Mouse (Mus musculus): ENCODE measurements around the gene Psmb7. TPM values are rescaled to one million over a fixed set of nuclear protein-coding genes. Genes with fewer than 3 reads are reported as not detected.
A peak's percentile ranks its signal among the peaks of the same experiment; 100 is the strongest.

Gene Psmb7
- total RNA-seq (2017) = 71.1 and 85.7 TPM in 2 replicates

GRCm38 (mm10) chr2:38643625-38644427, at the start of gene Psmb7:
Psmb7 (minus strand) TSS chr2:38644087.
- peak; percentile 93 for ATAC-seq (ENCODE audit: extremely low read depth, insufficient number of reproducible peaks, low FRiP score, poor library complexity, severe bottlenecking)

- no peak for ATAC-seq (ENCODE audit: extremely low read depth, insufficient number of reproducible peaks, low FRiP score, poor library complexity, severe bottlenecking)
These were observed 47.7 kb upstream of the Psmb7 start for GRCm38 (mm10) chr2:38691542-38691941.

DNA sequence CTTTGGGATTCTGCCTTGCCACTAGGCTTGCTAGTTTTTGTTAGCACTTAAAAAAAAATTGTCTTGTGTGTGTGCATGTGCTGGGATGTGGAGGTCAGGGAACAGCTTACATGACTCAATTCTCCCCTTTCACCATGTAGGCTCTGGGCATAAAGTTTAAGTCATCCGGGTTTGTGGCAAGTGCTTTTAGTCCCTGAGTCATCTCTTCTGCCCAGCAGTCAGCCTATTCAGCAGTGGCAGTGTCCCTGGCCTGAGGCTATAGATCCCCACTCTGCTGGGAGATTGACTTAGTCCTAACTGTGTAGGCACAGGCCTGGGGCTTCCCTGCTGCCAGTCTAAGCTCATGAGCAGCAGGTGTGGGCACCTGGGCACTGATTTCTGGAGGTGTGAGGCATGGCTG, 46.0 kb upstream of the Psmb7 start:
- no peak for ATAC-seq (ENCODE audit: extremely low read depth, insufficient number of reproducible peaks, low FRiP score, poor library complexity, severe bottlenecking)

- ATAC-seq (ENCODE audit: extremely low read depth, insufficient number of reproducible peaks, low FRiP score, poor library complexity, severe bottlenecking) = no peak
These were observed 45.1 kb upstream of the Psmb7 start for GRCm38 (mm10) chr2:38688791-38689520.

- no peak for ATAC-seq (ENCODE audit: extremely low read depth, insufficient number of reproducible peaks, low FRiP score, poor library complexity, severe bottlenecking)
These were observed 41.9 kb upstream of the Psmb7 start for GRCm38 (mm10) chr2:38685746-38686145.

DNA sequence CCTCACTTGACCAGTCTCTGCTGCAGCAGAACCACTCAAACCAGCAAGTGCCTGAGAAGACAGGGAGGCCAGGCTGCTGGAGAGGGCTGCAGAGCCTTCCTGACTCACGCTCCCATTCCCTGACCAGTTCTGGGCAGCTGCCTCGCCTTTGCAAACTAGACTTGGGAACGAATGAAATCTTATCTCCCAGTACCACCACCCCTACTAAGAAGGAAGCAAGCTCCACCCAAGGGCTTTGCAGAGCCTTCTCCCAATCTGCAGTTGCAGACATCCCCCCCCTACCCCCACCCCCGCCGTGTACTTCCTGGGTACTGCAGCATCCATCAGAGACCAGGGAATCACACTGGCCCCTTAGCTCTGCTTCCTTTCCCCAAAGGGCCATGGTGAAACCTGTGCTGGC, 39.2 kb upstream of the Psmb7 start:
- no peak for ATAC-seq (ENCODE audit: extremely low read depth, insufficient number of reproducible peaks, low FRiP score, poor library complexity, severe bottlenecking)

DNA sequence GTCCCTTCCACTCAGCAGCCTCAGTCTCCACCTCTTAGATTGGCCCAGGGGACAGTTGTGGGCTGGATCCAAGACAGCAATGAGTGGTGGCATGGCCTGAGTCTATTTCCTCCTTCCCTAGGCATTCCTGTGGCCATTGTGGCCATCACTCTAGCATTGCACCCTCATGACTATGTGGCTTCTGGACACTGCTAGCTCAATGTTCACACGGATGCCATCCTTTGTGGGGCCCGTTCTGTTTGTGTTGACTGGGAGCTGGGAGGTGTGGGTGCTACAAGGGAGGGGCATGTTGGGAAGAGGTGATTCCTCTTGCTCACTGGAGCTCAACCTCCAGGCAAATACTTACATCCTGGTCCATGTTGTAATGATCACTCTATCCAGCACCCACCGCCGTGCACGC, 38.3 kb upstream of the Psmb7 start:
- no peak for ATAC-seq (ENCODE audit: extremely low read depth, insufficient number of reproducible peaks, low FRiP score, poor library complexity, severe bottlenecking)

DNA sequence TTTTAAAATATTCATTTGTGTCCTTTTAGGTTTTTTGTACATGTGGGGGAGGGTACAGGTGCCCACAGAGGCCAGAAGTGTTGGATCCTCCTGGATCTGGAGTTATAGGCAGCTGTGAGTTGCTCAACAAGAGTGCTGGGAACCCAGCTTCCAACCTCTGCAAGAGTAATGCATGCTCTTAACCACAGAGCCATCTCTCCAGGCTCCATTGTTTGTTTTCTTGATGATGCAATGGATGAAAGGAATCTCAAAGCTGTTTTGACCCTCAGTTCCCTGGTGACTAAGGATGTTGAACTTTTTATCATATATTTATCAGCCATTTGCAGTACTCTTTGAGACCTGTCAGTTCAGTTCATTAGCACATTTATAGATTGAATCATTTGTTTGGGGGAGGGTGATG, 35.1 kb upstream of the Psmb7 start:
- ATAC-seq (ENCODE audit: extremely low read depth, insufficient number of reproducible peaks, low FRiP score, poor library complexity, severe bottlenecking) = no peak

GRCm38 (mm10) chr2:38675366-38675969, 31.6 kb upstream of the Psmb7 start:
- ATAC-seq (ENCODE audit: extremely low read depth, insufficient number of reproducible peaks, low FRiP score, poor library complexity, severe bottlenecking) = no peak

GRCm38 (mm10) chr2:38672496-38672895, 28.6 kb upstream of the Psmb7 start:
- no peak for ATAC-seq (ENCODE audit: extremely low read depth, insufficient number of reproducible peaks, low FRiP score, poor library complexity, severe bottlenecking)

GRCm38 (mm10) chr2:38668802-38669580, 25.1 kb upstream of the Psmb7 start:
- no peak for ATAC-seq (ENCODE audit: extremely low read depth, insufficient number of reproducible peaks, low FRiP score, poor library complexity, severe bottlenecking)

DNA sequence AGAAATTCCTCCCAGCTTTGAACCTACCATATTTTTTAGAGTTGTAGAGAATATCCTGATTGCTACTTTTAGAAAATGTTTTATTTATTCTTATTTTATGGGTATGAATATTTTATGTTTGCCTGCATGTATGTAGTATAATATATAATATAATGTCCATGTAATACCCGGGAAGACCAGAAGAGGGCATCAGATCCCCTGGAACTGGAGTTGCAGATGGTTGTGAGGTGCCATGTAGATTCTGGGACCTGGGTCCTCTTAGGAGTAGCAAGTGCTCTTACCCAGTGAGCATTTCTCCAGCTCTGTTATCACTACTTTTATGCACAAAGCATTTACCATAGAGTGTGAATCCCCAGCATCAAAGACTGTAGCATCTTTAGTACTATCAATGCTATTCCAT, 17.5 kb upstream of the Psmb7 start:
- no peak for ATAC-seq (ENCODE audit: extremely low read depth, insufficient number of reproducible peaks, low FRiP score, poor library complexity, severe bottlenecking)

- ATAC-seq (ENCODE audit: extremely low read depth, insufficient number of reproducible peaks, low FRiP score, poor library complexity, severe bottlenecking) = 0 out of 2 replicates have a peak, but pooled peaks have one; percentile 15
These were observed 14.5 kb upstream of the Psmb7 start for GRCm38 (mm10) chr2:38658338-38658836.

DNA sequence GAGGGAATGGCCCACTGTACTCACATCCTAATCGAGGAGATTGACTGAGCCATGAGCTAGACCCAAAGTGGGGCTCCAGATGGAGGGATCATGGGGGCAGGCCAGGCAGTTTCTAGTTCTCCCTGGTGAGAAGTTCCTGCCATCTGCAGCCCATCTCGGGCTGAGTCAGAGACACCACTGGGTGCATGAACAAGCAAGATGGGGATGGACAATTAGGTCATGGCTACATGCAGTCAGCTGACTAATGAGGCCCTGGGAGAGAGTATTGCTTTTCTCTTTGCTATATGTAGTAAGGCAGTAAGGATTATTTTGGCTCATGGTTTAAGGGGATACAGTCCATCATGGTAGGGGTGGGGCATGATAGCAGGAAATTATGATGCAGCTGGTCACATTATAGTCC, 9.8 kb upstream of the Psmb7 start:
- no peak for ATAC-seq (ENCODE audit: extremely low read depth, insufficient number of reproducible peaks, low FRiP score, poor library complexity, severe bottlenecking)

GRCm38 (mm10) chr2:38653293-38653619, 9.4 kb upstream of the Psmb7 start:
- ATAC-seq (ENCODE audit: extremely low read depth, insufficient number of reproducible peaks, low FRiP score, poor library complexity, severe bottlenecking) = no peak

- ATAC-seq (ENCODE audit: extremely low read depth, insufficient number of reproducible peaks, low FRiP score, poor library complexity, severe bottlenecking) = no peak
These were observed 8.8 kb upstream of the Psmb7 start for GRCm38 (mm10) chr2:38652565-38653292.

DNA sequence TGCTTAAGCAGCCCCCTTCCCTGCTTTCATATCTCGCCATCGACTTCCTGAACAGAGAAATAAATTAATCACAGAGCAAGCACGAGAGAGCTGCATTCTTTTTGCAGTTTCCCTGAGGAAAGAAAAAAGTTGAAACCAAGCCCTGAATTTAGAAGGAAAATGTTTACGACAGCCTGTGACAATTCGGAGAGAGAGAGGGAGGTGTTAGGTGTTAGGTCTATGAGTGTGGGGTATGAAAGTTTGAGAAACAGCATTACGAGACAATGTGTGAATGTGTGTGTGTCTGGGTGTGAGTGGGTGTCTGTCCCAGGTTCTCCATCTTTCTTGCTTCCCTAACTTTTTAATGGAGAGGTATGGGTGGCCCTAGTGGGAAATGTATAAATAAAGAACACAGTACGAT, 8.2 kb upstream of the Psmb7 start:
- no peak for ATAC-seq (ENCODE audit: extremely low read depth, insufficient number of reproducible peaks, low FRiP score, poor library complexity, severe bottlenecking)

DNA sequence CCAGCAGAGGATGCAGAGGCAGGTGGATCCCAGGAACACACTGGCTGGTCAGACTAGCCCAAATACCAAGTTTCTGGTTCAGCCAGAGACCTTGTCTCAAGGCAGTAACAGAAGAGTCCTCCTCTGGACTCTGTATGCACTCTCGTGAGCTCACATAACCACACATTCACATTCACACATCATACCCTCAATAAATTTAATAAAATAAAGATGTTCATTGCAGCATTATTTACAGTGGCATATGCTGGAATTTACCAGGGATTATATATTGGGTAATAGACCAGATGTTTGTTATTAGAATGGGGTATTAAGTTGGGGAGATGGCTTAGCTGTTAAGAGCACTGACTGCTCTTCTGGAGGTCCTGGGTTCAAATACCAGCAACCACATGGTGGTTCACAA, 6.5 kb upstream of the Psmb7 start:
- ATAC-seq (ENCODE audit: extremely low read depth, insufficient number of reproducible peaks, low FRiP score, poor library complexity, severe bottlenecking) = no peak

DNA sequence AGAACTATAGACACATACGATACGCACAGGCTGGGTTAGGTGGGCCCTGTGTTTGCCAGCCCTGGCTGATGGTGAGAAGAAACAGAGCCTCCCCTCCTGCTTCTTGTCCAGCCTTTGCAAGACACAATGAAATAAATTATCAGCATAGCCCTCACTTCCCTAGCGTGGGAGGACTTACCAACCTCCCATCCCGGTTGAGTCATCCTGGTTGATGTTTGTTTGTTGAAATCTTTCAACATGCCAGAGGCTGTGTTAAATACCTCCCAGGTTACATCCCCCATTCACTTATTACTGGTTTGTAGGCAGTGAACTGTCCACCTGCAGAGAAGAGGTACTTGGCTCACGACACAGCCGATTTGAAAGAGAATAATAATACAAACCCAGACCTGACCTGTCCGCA, 3.8 kb upstream of the Psmb7 start:
- no peak for ATAC-seq (ENCODE audit: extremely low read depth, insufficient number of reproducible peaks, low FRiP score, poor library complexity, severe bottlenecking)

Data from neutrophil, adult 5-6 weeks (primary cell).